Mouse (Mus musculus): ENCODE results near the gene Dnaic1. TPM values are rescaled to one million over a fixed set of nuclear protein-coding genes. Genes with fewer than 3 reads are reported as not detected.
A peak's percentile ranks its signal among the peaks of the same experiment; 100 is the strongest.

The Dnaic1 gene
- polyA plus RNA-seq, 1 experiment from 2014 or later, result 1.2 TPM

GRCm38 (mm10) chr4:41575914-41576313 is 6.3 kb downstream of the Dnaic1 start:
- no peak for ATAC-seq (ENCODE audit: insufficient number of reproducible peaks, low FRiP score, low TSS enrichment, low read depth)
- no peaks in the 10 kb centered on the region for H3K4me1 ChIP-seq
- no peak overlapping the region for H3K4me2 ChIP-seq
- 28% methylated on average over 6 of the region's 6 CpGs for WGBS
- no peak overlapping the region for H3K4me3 ChIP-seq
- H3K36me3 ChIP-seq, result no peaks in the 10 kb centered on the region
- H3K27me3 ChIP-seq, result peaks cover 21% of the 10 kb centered on the region
- no peak overlapping the region for H3K9ac ChIP-seq
- H3K27ac ChIP-seq, result no peak overlapping the region
- H3K9me3 ChIP-seq, result no peaks in the 10 kb centered on the region

GRCm38 (mm10) chr4:41583353-41583752 is 13.8 kb downstream of the Dnaic1 start:
- Histone ChIP-seq H3K27me3 (peaks cover 9% of the 10 kb centered on the region), H3K36me3 (no peaks in the 10 kb centered on the region), H3K4me3 (no peak overlapping the region), H3K9me3 (no peaks in the 10 kb centered on the region), H3K9ac (no peak overlapping the region), H3K4me1 (no peaks in the 10 kb centered on the region), H3K4me2 (no peak overlapping the region), H3K27ac (no peak overlapping the region)
- 87% methylated on average over 7 of the region's 7 CpGs for WGBS
- no peak for ATAC-seq (ENCODE audit: insufficient number of reproducible peaks, low FRiP score, low TSS enrichment, low read depth)

- Histone ChIP-seq H3K27me3 (peaks cover 30% of the 10 kb centered on the region), H3K9me3 (no peaks in the 10 kb centered on the region), H3K27ac (no peak overlapping the region), H3K4me2 (no peak overlapping the region), H3K4me1 (no peaks in the 10 kb centered on the region), H3K36me3 (no peaks in the 10 kb centered on the region), H3K9ac (no peak overlapping the region), H3K4me3 (no peak overlapping the region)
- 74% methylated on average over 4 of the region's 4 CpGs for WGBS
- no peak for ATAC-seq (ENCODE audit: insufficient number of reproducible peaks, low FRiP score, low TSS enrichment, low read depth)
These were observed 33.2 kb downstream of the Dnaic1 start for GRCm38 (mm10) chr4:41602818-41603217.

GRCm38 (mm10) chr4:41604476-41605396 is 35.2 kb downstream of the Dnaic1 start:
- H3K36me3 ChIP-seq, result no peaks in the 10 kb centered on the region
- no peak overlapping the region for H3K9ac ChIP-seq
- WGBS, result 47% methylated on average over 8 of the region's 8 CpGs
- no peaks in the 10 kb centered on the region for H3K9me3 ChIP-seq
- no peak overlapping the region for H3K4me2 ChIP-seq
- H3K4me1 ChIP-seq, result no peaks in the 10 kb centered on the region
- no peak overlapping the region for H3K4me3 ChIP-seq
- ATAC-seq (ENCODE audit: insufficient number of reproducible peaks, low FRiP score, low TSS enrichment, low read depth), result no peak
- peaks cover 37% of the 10 kb centered on the region for H3K27me3 ChIP-seq
- no peak overlapping the region for H3K27ac ChIP-seq

DNA sequence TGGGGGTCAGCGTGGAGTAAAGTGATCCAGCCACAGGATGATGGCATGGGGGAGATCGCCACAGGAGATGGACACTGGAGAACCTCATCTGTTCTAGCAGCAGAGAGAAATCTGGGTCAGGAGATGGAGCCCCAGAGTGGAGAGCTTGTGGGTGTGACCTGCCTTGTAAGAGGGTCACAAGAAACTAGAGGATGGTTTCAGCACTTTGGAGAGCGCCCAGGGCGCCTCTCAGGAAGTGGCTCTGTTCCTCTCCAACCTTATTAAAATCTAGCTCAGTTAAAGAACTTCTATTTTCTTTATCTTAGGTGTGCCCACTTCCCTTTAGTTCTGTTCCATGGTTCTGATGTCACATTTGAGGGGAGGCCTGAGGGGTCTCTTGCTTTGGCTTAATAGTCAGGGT is 37.2 kb downstream of the Dnaic1 start:
- WGBS, result 34% methylated on average over 4 of the region's 4 CpGs
- no peaks in the 10 kb centered on the region for H3K36me3 ChIP-seq
- no peaks in the 10 kb centered on the region for H3K4me1 ChIP-seq
- ATAC-seq (ENCODE audit: insufficient number of reproducible peaks, low FRiP score, low TSS enrichment, low read depth), result no peak
- no peak overlapping the region for H3K4me2 ChIP-seq
- H3K4me3 ChIP-seq, result no peak overlapping the region
- peaks cover 43% of the 10 kb centered on the region for H3K27me3 ChIP-seq
- H3K9me3 ChIP-seq, result no peaks in the 10 kb centered on the region
- no peak overlapping the region for H3K9ac ChIP-seq
- H3K27ac ChIP-seq, result no peak overlapping the region

DNA sequence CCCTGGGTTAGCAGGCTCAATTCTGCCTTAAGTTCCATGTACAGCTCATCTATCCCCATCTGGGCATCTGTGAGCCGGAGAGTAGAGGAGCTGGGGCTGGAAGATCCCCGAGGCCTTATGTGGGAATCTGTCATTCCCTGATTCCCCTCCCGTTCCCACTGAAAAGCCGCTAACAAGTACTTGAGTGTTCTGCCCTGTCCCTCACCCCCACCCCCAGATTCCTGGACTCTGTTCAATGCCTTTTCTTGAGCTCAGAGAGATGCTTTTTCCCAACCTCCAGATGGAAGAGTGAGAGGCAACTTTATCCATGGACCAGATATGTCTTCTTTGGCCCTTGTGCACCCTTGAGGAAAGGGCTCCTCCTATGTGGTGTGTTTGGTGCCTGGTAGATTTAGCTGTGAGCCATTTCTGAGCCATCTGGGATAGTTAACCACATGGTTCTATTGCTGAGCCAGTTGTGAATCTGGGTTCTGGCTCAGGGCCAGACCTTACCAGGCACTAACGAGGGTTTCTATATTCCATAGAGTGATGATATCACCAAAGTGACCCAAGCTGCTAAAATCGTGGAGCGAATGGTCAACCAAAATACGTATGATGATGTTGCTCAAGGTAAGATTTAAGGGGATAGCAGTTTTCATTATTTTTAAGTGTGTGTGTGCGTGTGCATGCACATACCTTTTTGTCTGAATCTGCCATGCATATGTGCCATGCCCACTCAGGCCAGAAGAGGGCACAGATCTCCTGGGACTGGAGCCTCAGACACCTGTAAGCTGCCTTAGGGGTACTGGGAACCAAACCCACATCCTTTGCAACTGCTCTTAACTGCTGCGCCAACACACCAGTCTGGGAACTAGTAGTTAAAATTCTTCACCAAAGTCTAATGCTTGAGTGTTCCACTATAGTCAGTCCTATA is 40.4 kb downstream of the Dnaic1 start:
- H3K27ac ChIP-seq, result no peak overlapping the region
- ATAC-seq (ENCODE audit: insufficient number of reproducible peaks, low FRiP score, low TSS enrichment, low read depth), result no peak
- no peak overlapping the region for H3K9ac ChIP-seq
- no peak overlapping the region for H3K4me2 ChIP-seq
- WGBS, result 68% methylated on average over 10 of the region's 10 CpGs
- H3K4me3 ChIP-seq, result no peak overlapping the region
- no peaks in the 10 kb centered on the region for H3K4me1 ChIP-seq
- H3K9me3 ChIP-seq, result no peaks in the 10 kb centered on the region
- H3K27me3 ChIP-seq, result peaks cover 35% of the 10 kb centered on the region
- H3K36me3 ChIP-seq, result no peaks in the 10 kb centered on the region

DNA sequence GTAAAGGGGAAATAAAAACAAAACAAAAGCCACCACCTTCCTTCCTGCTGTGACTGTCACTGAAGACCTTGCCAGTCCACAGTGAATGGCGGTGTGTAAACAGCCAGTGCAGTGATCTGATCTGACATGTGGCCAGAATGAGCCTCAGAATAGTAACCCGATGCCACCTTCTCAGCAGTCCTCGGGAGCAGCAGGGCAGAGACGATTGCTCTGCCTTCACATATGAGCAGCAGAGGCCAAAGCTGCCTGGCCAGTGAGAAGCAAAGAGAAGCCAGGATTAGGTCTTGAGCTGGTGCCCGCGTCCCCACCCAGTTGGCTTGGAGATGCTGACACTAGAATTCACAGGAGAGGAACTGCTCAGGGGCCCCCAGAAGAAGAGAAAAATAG is 41.0 kb downstream of the Dnaic1 start:
- WGBS, result 35% methylated on average over 6 of the region's 6 CpGs

DNA sequence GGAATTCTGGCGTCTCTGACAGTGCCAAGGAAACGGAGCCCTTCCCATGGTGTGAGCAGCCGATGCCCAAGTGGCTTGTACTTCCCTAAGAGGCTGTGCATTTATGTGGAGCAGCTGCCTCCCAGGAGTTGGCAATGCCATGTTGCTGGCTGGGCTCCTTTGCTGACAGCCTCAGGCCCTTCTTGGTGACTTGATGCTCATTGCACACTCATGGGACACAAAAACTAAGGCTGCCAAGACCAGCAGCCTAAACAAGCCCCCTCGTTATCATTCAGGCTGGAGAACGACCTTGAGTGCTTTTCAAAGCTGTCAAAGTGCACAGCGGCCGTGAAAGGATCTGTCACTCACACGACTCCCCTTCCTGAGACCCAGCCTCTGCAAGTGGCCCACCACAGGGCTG is 42.6 kb downstream of the Dnaic1 start:
- H3K4me3 ChIP-seq, result no peak overlapping the region
- peaks cover 12% of the 10 kb centered on the region for H3K4me1 ChIP-seq
- ATAC-seq (ENCODE audit: insufficient number of reproducible peaks, low FRiP score, low TSS enrichment, low read depth), result no peak
- H3K4me2 ChIP-seq, result no peak overlapping the region
- no peaks in the 10 kb centered on the region for H3K36me3 ChIP-seq
- H3K9me3 ChIP-seq, result no peaks in the 10 kb centered on the region
- WGBS, result 54% methylated on average over 8 of the region's 8 CpGs
- H3K9ac ChIP-seq, result no peak overlapping the region
- peaks cover 48% of the 10 kb centered on the region for H3K27me3 ChIP-seq
- H3K27ac ChIP-seq, result no peak overlapping the region

More for the DNA sequence above, 41.0 kb downstream of the Dnaic1 start:
- Histone ChIP-seq H3K4me3 (no peak overlapping the region), H3K27ac (no peak overlapping the region), H3K36me3 (no peaks in the 10 kb centered on the region), H3K9me3 (no peaks in the 10 kb centered on the region), H3K4me2 (no peak overlapping the region), H3K27me3 (peaks cover 42% of the 10 kb centered on the region), H3K4me1 (peaks cover 2% of the 10 kb centered on the region), H3K9ac (no peak overlapping the region)
- ATAC-seq (ENCODE audit: insufficient number of reproducible peaks, low FRiP score, low TSS enrichment, low read depth), result no peak

GRCm38 (mm10) chr4:41614156-41614555 is 44.6 kb downstream of the Dnaic1 start:
- ATAC-seq (ENCODE audit: insufficient number of reproducible peaks, low FRiP score, low TSS enrichment, low read depth), result no peak

GRCm38 (mm10) chr4:41615661-41616599 is 46.4 kb downstream of the Dnaic1 start:
- no peak overlapping the region for H3K4me2 ChIP-seq
- peaks cover 17% of the 10 kb centered on the region for H3K4me1 ChIP-seq
- no peaks in the 10 kb centered on the region for H3K36me3 ChIP-seq
- ATAC-seq (ENCODE audit: insufficient number of reproducible peaks, low FRiP score, low TSS enrichment, low read depth), result peak; percentile 73
- no peaks in the 10 kb centered on the region for H3K9me3 ChIP-seq
- H3K27me3 ChIP-seq, result peaks cover 59% of the 10 kb centered on the region
- H3K27ac ChIP-seq, result no peak overlapping the region
- WGBS, result 58% methylated on average over 9 of the region's 9 CpGs
- no peak overlapping the region for H3K9ac ChIP-seq
- H3K4me3 ChIP-seq, result no peak overlapping the region

More at GRCm38 (mm10) chr4:41614156-41614555, 44.6 kb downstream of the Dnaic1 start:
- no peaks in the 10 kb centered on the region for H3K36me3 ChIP-seq
- H3K9ac ChIP-seq, result no peak overlapping the region
- no peak overlapping the region for H3K4me2 ChIP-seq
- H3K9me3 ChIP-seq, result no peaks in the 10 kb centered on the region
- H3K27me3 ChIP-seq, result peaks cover 56% of the 10 kb centered on the region
- no peak overlapping the region for H3K4me3 ChIP-seq
- no peak overlapping the region for H3K27ac ChIP-seq
- 10% methylated on average over 7 of the region's 7 CpGs for WGBS
- peaks cover 15% of the 10 kb centered on the region for H3K4me1 ChIP-seq

All from limb, embryonic 15.5 days (tissue).